Mouse (Mus musculus) bone marrow macrophage, adult 2 months (primary cell): ENCODE data around the gene Fam98a.

ENCODE experiments used
- CTCF ChIP-seq: IDR thresholded peaks from 2 replicates; pipeline ENCODE4 v1.5.1; 2012; ENCODE audit warnings: low read depth, mild to moderate bottlenecking, low read length, moderate library complexity
- POLR2A ChIP-seq: IDR thresholded peaks from 2 replicates; pipeline ENCODE4 v1.6.1; 2012; ENCODE audit warnings: mild to moderate bottlenecking, low read depth, low read length, borderline replicate concordance

DNA sequence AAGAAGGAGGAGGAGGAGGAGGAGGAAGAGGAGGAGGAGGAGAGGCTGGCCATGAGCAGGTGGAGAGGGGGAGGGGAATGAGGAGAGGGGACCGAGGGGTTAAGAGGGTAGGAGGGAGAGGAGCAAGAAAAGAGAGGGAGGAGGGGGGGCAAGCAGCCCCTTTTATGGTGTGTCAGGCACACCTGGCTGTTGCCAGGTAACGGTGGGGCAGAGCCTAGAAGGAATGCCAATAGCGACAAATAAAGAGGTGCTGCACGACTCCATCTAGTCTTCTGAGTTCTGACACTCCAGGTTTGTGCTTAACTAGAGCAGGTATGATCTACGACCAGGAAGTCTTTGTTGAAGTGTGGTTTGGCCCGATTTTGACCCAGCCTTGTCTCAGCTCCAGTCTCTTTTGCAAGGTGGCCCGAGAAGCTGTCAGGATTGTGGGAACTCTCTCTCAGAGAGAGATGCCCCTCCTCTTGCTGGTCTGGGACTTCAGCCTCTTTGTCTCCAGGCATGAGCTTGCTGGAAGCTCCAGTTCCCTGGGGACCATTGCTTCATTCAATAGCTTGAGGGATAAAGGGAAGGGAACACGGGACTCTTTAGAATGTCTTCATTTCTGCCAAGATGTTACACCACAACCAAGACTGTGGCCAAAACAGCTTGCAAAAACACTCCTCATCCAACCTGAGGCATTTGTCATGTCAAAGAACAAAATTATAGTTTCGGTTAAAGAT lies 29.2 kb downstream of the Fam98a start:
- TF ChIP-seq CTCF (no peak), POLR2A (no peak)
